Mouse (Mus musculus) forebrain, embryonic 11.5 days (tissue): ENCODE data around the gene Hist1h4f. TPM values are rescaled to one million over a fixed set of nuclear protein-coding genes. Genes with fewer than 3 reads are reported as not detected.
A peak's percentile ranks its signal among the peaks of the same experiment; 100 is the strongest.
"Not testable (repeated sequence)": the region's sequence is repeated elsewhere in the genome, so short reads cannot be mapped to it uniquely, and the experiment has no call there.

Experiments
- ATAC-seq: fragments of 200-750 bp; cut with Nextera tagmentation; replicated peaks from 2 replicates; pipeline ENCODE4 v1.8.0; 2017; ENCODE audit warnings: moderate TSS enrichment; ENCODE audit not compliant: low FRiP score
- DNase-seq: peaks from one replicate; pipeline ENCODE4 v3.0.0-alpha.2; 2017; ENCODE audit warnings: low spot score
- H3K27ac ChIP-seq: fragments of 300-500 bp; sonication (generic); 2 replicates; pipeline ENCODE4 v1.5.1; 2014; ENCODE audit warnings: low read depth, low read length
- H3K27me3 ChIP-seq: fragments of 300-500 bp; sonication (generic); 2 replicates; pipeline ENCODE4 v1.6.1; 2014; ENCODE audit warnings: mild to moderate bottlenecking, low read length, mixed read lengths; ENCODE audit not compliant: control insufficient read depth, insufficient read depth
- H3K36me3 ChIP-seq: fragments of 300-500 bp; sonication (generic); 2 replicates; pipeline ENCODE4 v1.6.1; 2014; ENCODE audit warnings: mild to moderate bottlenecking, low read length, moderate library complexity, mixed read lengths; ENCODE audit not compliant: control insufficient read depth, insufficient read depth
- H3K4me1 ChIP-seq: fragments of 300-500 bp; sonication (generic); replicated peaks from 2 replicates; pipeline ENCODE4 v1.6.1; 2014; ENCODE audit warnings: low read length, mixed read lengths; ENCODE audit not compliant: control insufficient read depth, insufficient read depth
- H3K4me2 ChIP-seq: fragments of 300-500 bp; sonication (generic); 2 replicates; pipeline ENCODE4 v1.6.1; 2014; ENCODE audit warnings: low read depth, mild to moderate bottlenecking, low read length, moderate library complexity, mixed read lengths; ENCODE audit not compliant: severe bottlenecking
- H3K4me3 ChIP-seq: fragments of 300-500 bp; sonication (generic); 2 replicates; pipeline ENCODE4 v1.5.1; 2014; ENCODE audit warnings: low read depth, low read length
- H3K9ac ChIP-seq: fragments of 300-500 bp; sonication (generic); 2 replicates; pipeline ENCODE4 v1.6.1; 2014; ENCODE audit warnings: low read length
- H3K9me3 ChIP-seq: fragments of 300-500 bp; sonication (generic); 2 replicates; pipeline ENCODE4 v1.6.1; 2016; ENCODE audit warnings: low read length, mixed read lengths; ENCODE audit not compliant: control insufficient read depth
- WGBS: fragments of 180-500 bp; shearing (Covaris S2); extraction: QIAGEN DNeasy Blood & Tissue Kit; methylation state at CpG from one replicate; pipeline ENCODE4 v1.1.7; 2014; 5-methylcytosine and 5-hydroxymethylcytosine counted together
- polyA plus RNA-seq: library from polyadenylated mRNA; unstranded; fragments of >200 nt; fragmentation: Nextera tagmentation; extraction: Ambion mirVana; gene quantifications from 2 replicates; pipeline ENCODE4 v1.2.1, GENCODE M21; 2014

Gene Hist1h4f
- polyA plus RNA-seq, 1 experiment from 2014 or later: 1.2 TPM

DNA sequence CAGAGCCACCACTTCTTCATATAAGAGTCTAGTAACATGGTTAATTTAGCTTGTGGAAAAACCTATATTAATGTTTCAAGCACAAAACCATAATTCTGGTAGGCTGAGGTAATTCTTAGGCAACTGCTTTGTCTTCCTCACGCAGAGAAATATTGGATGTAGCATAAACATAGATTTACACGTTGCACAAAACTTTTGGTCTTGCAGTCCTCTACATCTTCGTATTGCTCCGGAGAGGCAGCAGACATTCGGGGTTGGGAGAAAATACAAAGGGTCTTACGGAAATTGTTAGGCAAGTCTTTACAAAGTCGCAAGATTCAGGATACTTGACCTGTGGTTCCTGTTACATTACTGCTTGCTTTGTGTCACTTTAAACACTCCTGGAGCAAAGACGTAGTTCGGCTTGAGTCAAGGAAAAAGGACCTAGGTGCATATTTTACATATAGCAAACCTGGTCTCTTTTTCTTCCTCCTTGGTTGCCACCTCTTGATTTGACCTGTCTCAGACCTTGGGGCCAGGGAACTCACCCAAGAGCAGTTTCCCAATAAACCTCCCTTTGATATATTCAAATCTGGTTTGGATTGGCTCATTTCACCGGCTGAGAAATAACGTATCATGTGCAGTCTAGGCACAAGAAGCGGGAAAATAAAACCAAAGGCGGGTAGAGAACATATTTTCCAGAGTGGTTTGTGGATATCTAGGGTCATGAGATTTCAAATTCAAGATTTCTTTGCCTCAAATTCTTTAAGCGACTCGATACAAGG is 16.9 kb downstream of the Hist1h4f start:
- Histone ChIP-seq H3K4me2 (peak overlapping the region; percentile 76), H3K9me3 (no peaks in the 10 kb centered on the region), H3K9ac (peak overlapping the region; percentile 96), H3K27me3 (no peaks in the 10 kb centered on the region), H3K4me3 (peak overlapping the region; percentile 57), H3K4me1 (peaks cover 3% of the 10 kb centered on the region), H3K36me3 (no peaks in the 10 kb centered on the region), H3K27ac (peak overlapping the region; percentile 99)
- no peak for DNase-seq
- peak; percentile 6; the same call in 1 of the 2 replicates for ATAC-seq
- WGBS: under 1% methylated on average over 15 of the region's 15 CpGs

GRCm38 (mm10) chr13:23533560-23534367 is 17.7 kb downstream of the Hist1h4f start, which contains the start of gene Hist1h2af:
Gene Hist1h2af, plus strand, starts transcription at chr13:23533906.
- H3K36me3 ChIP-seq, H3K27me3 ChIP-seq, H3K9me3 ChIP-seq, H3K4me1 ChIP-seq: not testable (repeated sequence)
- peak within 1 kb of the TSS; percentile 99 for H3K27ac ChIP-seq
- H3K9ac ChIP-seq: peak within 1 kb of the TSS; percentile 96
- H3K4me3 ChIP-seq: peak within 1 kb of the TSS; percentile 57
- under 1% methylated on average over 22 of the region's 53 CpGs for WGBS
- H3K4me2 ChIP-seq: peak within 1 kb of the TSS; percentile 76
- peak; percentile 62 for ATAC-seq
- peak; percentile 86 for DNase-seq

- H3K4me1 ChIP-seq: peaks cover 3% of the 10 kb centered on the region
- H3K27ac ChIP-seq: peak overlapping the region; percentile 99
- peak overlapping the region; percentile 96 for H3K9ac ChIP-seq
- H3K4me3 ChIP-seq: peak overlapping the region; percentile 57
- ATAC-seq: no peak
- no peaks in the 10 kb centered on the region for H3K27me3 ChIP-seq
- no peaks in the 10 kb centered on the region for H3K36me3 ChIP-seq
- H3K9me3 ChIP-seq: no peaks in the 10 kb centered on the region
- no peak for DNase-seq
- WGBS: 19% methylated on average over 9 of the region's 9 CpGs
- peak overlapping the region; percentile 52 for H3K4me2 ChIP-seq
These were observed 19.0 kb downstream of the Hist1h4f start for GRCm38 (mm10) chr13:23532262-23533075.

- H3K36me3 ChIP-seq: no peaks in the 10 kb centered on the region
- H3K4me1 ChIP-seq: peaks cover 3% of the 10 kb centered on the region; the same call in 1 of the 2 replicates
- peak; percentile 98 for DNase-seq
- H3K9me3 ChIP-seq: no peaks in the 10 kb centered on the region
- under 1% methylated on average over 56 of the region's 70 CpGs for WGBS
- peak; percentile 79 for ATAC-seq
- H3K4me3 ChIP-seq: peak within 1 kb of the TSS; percentile 57
- no peaks in the 10 kb centered on the region for H3K27me3 ChIP-seq
- H3K4me2 ChIP-seq: peak within 1 kb of the TSS; percentile 52
- H3K9ac ChIP-seq: peak within 1 kb of the TSS; percentile 96
- peak within 1 kb of the TSS; percentile 99 for H3K27ac ChIP-seq
These were observed 20.3 kb downstream of the Hist1h4f start, which contains the start of gene Hist1h4h for GRCm38 (mm10) chr13:23530901-23531875. Gene Hist1h4h, plus strand, starts transcription at chr13:23531050.

- Histone ChIP-seq H3K9ac (peak overlapping the region; percentile 96), H3K4me2 (peak overlapping the region; percentile 52), H3K27me3 (no peaks in the 10 kb centered on the region), H3K4me3 (peak overlapping the region; percentile 57), H3K27ac (peak overlapping the region; percentile 99), H3K4me1 (peaks cover 3% of the 10 kb centered on the region; the same call in 1 of the 2 replicates), H3K36me3 (no peaks in the 10 kb centered on the region), H3K9me3 (no peaks in the 10 kb centered on the region)
- under 1% methylated on average over 20 of the region's 20 CpGs for WGBS
- ATAC-seq (no peak), DNase-seq (peak; percentile 74)
These were observed 21.1 kb downstream of the Hist1h4f start for GRCm38 (mm10) chr13:23530181-23530900.

DNA sequence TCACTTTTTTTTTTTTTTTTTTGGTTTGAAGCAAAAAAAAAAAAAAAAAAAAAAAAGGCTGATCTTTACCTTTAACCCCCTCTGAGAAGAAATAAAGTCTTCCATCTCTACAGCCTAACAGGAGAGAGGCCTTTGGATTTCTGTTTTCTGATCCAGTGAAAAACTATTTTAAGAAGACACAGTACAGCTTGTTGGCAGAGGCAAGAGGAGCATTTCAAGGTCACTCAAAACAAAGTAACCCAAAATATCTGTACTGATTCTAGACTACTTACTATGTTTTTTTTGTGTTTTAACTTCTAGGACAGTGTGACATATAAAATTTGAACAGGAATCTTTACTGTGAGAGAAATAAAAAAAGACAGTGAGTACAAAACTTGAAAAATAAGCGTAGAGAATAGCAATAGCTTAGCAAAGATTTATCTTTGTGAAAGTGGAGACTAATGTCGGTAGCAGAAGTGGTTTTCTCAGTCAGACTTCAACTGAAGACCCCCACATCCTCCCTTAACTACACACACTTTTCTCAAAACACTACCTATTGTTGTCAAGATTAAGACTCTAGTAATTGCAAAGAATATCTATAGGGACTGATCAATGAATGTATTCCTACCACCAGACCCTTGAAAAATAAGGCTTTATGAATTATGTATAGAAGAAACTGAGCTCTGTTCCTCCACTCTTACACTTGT is 21.8 kb downstream of the Hist1h4f start:
- Histone ChIP-seq H3K4me1 (peaks cover 5% of the 10 kb centered on the region; the same call in 1 of the 2 replicates), H3K27ac (peak overlapping the region; percentile 99), H3K9ac (peak overlapping the region; percentile 96), H3K27me3 (no peaks in the 10 kb centered on the region), H3K36me3 (no peaks in the 10 kb centered on the region), H3K4me3 (peak overlapping the region; percentile 57), H3K4me2 (peak overlapping the region; percentile 52), H3K9me3 (no peaks in the 10 kb centered on the region)
- ATAC-seq (no peak), DNase-seq (no peak)
- WGBS: 36% methylated on average over 2 of the region's 2 CpGs

GRCm38 (mm10) chr13:23529005-23529404 is 22.4 kb downstream of the Hist1h4f start:
- Histone ChIP-seq H3K4me2 (0 out of 2 replicates have a peak overlapping the region, but pooled peaks have one; percentile 18), H3K36me3 (no peaks in the 10 kb centered on the region), H3K9me3 (no peaks in the 10 kb centered on the region), H3K4me1 (peaks cover 5% of the 10 kb centered on the region; the same call in 1 of the 2 replicates), H3K27me3 (no peaks in the 10 kb centered on the region), H3K27ac (no peak overlapping the region), H3K4me3 (no peak overlapping the region), H3K9ac (peak overlapping the region; percentile 8; the same call in 1 of the 2 replicates)
- DNase-seq: no peak
- no peak for ATAC-seq
- 88% methylated on average over 5 of the region's 5 CpGs for WGBS
